Mouse (Mus musculus): Measurements from ENCODE around the gene Smok3a.
"Not testable (repeated sequence)": the region's sequence is repeated elsewhere in the genome, so short reads cannot be mapped to it uniquely, and the experiment has no call there.

Gene Smok3a

GRCm38 (mm10) chr5:138020961-138021479 lies at the start of gene Smok3a, which contains the start of gene Smok3b:
Gene Smok3a (plus strand): TSS chr5:138021261.
Gene Smok3b (plus strand): TSS chr5:138021429.
- not testable (repeated sequence) for DNase-seq (ENCODE audit: low read depth in 2 of 2, low spot score in 2 of 2)

- no peak for DNase-seq (ENCODE audit: low read depth in 2 of 2, low spot score in 2 of 2)
Observed at GRCm38 (mm10) chr5:137973161-137973560, 47.9 kb upstream of the Smok3a start.

- no peak for DNase-seq (ENCODE audit: low read depth in 2 of 2, low spot score in 2 of 2)
Observed at GRCm38 (mm10) chr5:137973738-137974137, 47.3 kb upstream of the Smok3a start.

DNA sequence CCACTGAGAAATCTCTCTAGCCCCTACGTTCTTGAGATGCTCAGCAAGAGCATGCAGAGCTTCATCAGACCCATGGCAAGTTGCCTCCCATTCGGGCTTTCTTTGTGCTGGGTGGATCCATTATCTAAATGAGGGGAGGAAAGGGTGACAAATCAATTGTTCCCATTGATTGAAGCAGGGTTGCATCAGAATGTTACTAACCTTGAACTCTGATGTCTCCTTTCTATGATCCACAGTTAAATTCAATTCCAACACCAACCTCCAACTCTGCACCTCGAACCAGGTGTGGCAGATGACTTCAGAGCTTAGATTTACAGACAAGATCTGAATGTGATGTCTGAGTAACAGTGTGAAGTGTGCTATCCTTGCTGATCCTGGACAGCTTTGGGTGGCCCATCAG lies 46.3 kb upstream of the Smok3a start:
- DNase-seq (ENCODE audit: low read depth in 2 of 2, low spot score in 2 of 2) = no peak

GRCm38 (mm10) chr5:137975434-137975833 lies 45.6 kb upstream of the Smok3a start:
- no peak for DNase-seq (ENCODE audit: low read depth in 2 of 2, low spot score in 2 of 2)

DNA sequence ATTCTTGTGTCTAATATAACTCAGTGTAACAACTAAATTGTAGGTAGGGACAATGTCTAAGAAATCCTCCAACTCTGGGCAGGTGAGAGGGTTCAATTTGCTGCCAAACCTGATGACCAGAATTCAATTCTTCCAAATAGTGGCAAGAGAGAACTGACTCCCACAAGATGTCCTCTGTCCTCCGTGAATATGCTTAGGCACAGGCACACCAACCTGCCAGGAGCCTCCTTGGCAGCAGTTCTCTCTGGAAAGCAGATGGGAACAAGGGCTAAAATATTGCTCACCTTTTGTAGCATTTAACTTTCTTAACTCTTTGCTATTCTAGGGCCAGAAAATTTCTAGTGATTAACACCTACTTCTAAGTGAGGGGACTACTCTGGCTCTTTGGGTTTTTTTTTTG lies 43.8 kb upstream of the Smok3a start:
- no peak for DNase-seq (ENCODE audit: low read depth in 2 of 2, low spot score in 2 of 2)

- no peak for DNase-seq (ENCODE audit: low read depth in 2 of 2, low spot score in 2 of 2)
Observed at GRCm38 (mm10) chr5:137979081-137979480, 42.0 kb upstream of the Smok3a start.

- DNase-seq (ENCODE audit: low read depth in 2 of 2, low spot score in 2 of 2) = no peak
Observed at GRCm38 (mm10) chr5:137981300-137981699, 39.8 kb upstream of the Smok3a start, which contains the start of gene Azgp1. Gene Azgp1 (plus strand): TSS chr5:137981520.

DNA sequence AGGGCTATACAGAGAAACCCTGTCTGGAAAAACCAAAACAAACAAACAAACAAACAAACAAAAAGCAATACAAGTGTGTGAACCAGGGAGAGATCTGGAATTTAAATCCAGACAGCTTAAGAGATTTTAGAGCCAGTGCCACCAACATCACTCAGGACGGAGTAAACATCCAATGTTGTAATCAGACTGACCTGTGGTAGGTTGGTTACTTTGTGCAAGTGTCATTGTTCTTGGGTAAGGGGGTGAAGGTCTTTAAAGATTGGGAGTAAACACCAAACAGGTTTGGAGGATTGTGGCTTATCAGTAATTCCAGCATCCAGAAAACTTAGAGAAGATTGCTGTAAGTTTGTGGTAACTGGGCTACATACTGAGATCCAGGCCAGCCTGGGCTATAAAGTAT lies 34.7 kb upstream of the Smok3a start:
- DNase-seq (ENCODE audit: low read depth in 2 of 2, low spot score in 2 of 2) = no peak

DNA sequence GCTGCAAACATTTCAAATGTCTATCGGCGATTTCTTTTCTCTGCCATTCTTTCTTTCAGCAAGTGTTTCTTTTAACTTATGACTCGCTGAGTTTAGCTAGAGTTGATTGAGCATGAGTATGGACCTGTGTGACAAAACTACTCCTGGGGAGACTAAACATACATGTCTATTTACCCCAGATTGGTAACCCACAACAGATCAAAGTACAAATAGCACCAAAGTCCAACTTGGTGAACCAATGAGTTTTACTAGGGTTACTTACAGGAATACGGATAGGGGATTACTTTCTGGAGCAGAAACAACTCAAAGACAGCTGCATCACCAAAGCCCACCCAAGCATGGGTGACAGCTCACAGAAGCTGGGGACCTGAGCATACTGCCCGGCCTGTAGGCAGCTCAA lies 11.6 kb upstream of the Smok3a start:
- DNase-seq (ENCODE audit: low read depth in 2 of 2, low spot score in 2 of 2) = no peak

DNA sequence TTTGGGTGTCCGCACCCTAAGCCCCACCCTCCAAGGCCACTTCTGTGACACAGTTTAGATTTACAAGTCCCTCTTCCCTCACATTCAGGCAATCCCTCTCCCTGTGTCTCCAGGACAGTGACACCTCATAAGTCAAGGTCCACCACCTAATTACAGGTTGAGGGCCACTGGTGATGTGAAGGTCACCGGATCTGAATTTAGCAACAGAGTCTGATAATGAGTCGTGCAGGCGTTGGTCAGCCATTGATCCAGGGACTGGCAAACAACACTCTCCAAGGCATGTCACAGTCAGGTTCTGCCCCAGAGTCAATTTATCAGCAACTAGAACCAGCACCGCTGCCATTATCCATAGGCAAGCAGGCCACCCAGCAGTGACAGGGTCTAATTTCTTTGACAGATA lies 8.7 kb upstream of the Smok3a start:
- no peak for DNase-seq (ENCODE audit: low read depth in 2 of 2, low spot score in 2 of 2)

GRCm38 (mm10) chr5:138016530-138016929 lies 4.5 kb upstream of the Smok3a start:
- DNase-seq (ENCODE audit: low read depth in 2 of 2, low spot score in 2 of 2) = no peak

GRCm38 (mm10) chr5:138016997-138017396 lies 4.1 kb upstream of the Smok3a start:
- no peak for DNase-seq (ENCODE audit: low read depth in 2 of 2, low spot score in 2 of 2)

DNA sequence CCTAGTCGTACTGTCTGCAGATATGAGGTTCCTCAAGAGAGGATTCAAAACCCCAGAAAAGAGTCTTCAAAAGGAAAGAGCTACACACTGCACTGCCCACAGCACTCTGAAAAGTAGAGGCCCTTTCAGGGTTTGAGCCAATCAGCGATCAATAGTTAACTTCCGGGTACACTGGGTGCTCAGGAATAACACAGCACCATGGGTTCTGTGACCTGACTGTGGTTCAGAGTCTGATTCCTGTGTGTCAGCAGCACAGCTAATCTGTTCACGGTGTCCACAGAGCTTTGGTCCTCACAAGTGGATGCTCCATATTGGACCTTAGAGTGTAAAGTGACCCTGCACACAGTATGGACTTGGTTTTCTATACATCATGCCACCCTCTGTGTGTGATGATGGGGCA lies 1.5 kb upstream of the Smok3a start:
- not testable (repeated sequence) for DNase-seq (ENCODE audit: low read depth in 2 of 2, low spot score in 2 of 2)

DNA sequence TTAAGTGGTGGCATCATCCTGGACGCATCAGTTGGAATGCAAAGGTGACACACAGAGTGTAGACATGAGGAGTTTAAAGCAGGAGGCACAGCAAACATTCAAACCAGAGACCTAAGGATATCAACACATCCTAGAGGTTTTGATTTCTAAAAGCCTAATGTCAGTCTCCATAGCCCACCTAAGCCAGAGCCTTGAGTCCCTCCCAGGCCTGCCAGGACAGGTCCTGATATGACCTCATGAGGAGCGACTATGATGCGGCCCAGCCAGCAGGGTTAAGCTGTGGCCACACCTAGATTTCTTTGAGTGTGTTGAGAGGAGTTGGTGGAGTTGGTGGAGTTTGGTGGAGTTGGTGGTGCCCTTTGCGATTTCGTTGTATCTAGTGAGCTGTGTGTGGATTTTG lies 31.8 kb downstream of the Smok3a start, which contains the start of gene Smok3c:
Gene Smok3c, plus strand, starts transcription at position 301 of the 400 bp plus-strand sequence.
- DNase-seq (ENCODE audit: low read depth in 2 of 2, low spot score in 2 of 2) = not testable (repeated sequence)

DNA sequence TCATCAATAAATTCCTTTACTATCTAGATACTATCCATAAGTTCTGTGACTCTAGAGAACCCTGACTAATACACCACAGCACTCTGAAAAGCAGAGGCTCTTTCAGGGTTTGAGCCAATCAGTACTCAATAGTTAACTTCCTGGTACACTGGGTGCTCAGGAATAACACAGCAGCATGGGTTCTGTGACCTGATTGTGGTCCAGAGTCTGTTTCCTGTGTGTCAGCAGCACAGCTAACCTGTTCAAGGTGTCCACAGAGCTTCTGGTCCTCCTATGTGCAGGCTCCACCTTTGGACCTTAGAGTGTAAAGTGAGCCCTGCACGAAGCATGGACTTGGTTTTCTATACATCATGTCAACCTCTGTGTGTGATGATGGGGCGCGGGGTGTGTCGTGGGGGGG lies 52.7 kb downstream of the Smok3a start:
- no peak for DNase-seq (ENCODE audit: low read depth in 2 of 2, low spot score in 2 of 2)

DNA sequence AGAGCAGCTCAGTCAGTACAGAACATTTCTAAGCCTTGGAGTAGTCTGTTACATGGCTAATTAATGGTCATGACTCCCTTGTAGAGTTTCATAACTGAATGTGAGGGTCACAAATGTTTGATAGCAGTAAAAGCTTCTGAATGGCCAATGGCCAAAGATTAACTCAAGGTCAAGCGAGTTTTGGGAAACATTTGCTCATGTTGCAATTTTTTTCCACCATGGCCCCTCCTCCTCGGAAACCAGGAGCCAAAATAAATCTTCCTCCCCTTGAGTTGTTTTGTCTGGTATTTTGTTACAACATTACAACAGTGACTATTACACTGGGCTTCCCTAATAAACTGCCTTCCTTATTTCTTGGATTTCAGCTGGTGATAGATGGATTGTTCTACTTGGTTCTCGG lies 54.6 kb downstream of the Smok3a start:
- no peak for DNase-seq (ENCODE audit: low read depth in 2 of 2, low spot score in 2 of 2)

GRCm38 (mm10) chr5:138076148-138076547 lies 55.1 kb downstream of the Smok3a start:
- no peak for DNase-seq (ENCODE audit: low read depth in 2 of 2, low spot score in 2 of 2)

GRCm38 (mm10) chr5:138080456-138080855 lies 59.4 kb downstream of the Smok3a start:
- no peak for DNase-seq (ENCODE audit: low read depth in 2 of 2, low spot score in 2 of 2)

- DNase-seq (ENCODE audit: low read depth in 2 of 2, low spot score in 2 of 2) = no peak
Observed at GRCm38 (mm10) chr5:138081446-138081845, 60.4 kb downstream of the Smok3a start.

GRCm38 (mm10) chr5:138083318-138083900 lies 62.3 kb downstream of the Smok3a start:
- DNase-seq (ENCODE audit: low read depth in 2 of 2, low spot score in 2 of 2) = no peak

DNA sequence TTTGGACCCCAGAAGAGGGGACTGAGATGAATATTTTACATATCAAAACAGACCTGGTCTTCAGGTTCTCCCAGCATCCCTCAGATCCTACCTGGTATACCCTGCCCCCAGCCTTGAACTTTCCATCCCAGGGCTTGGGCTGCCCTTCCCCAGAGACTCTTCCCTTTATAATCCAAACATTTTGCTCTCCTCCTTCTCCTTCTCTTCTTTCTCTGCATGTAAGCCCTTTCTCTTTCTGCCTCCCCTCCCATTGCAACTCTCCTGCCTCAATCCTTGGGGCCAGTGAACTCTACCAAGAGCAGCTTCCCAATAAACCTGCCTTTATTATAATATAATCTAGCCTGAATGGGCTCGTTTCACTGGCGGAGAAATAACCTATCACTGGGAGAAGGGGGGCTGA lies 62.9 kb downstream of the Smok3a start:
- DNase-seq (ENCODE audit: low read depth in 2 of 2, low spot score in 2 of 2) = no peak

Data from CD8-positive naive resting alpha-beta T cell, adult 2 months (primary cell).